Mouse (Mus musculus) megakaryocyte, adult 5-6 weeks (primary cell): ENCODE data around the gene Med25. TPM values are rescaled to one million over a fixed set of nuclear protein-coding genes. Genes with fewer than 3 reads are reported as not detected.

Experiments used
- ATAC-seq: 2 replicates; pipeline ENCODE4 v1.8.0; 2016; ENCODE audit warnings: mild to moderate bottlenecking, inconsistent platforms; ENCODE audit not compliant: poor library complexity, severe bottlenecking
- total RNA-seq, 2 experiments: library from RNA; stranded (forward) in 1 of 2; stranded (reverse) in 1 of 2; fragments of 153-499, 151-499 nt in 1 of 2; fragments of 221-1000, 200-1000 nt in 1 of 2; gene quantifications; 2 replicates each; pipeline versions ENCODE4 v1.2.3 to v1.2.4; 2015 to 2017

Gene Med25
- total RNA-seq (2015) (19.4 and 23.7 TPM in 2 replicates), total RNA-seq (2017) (8.6 and 9.0 TPM in 2 replicates)

GRCm38 (mm10) chr7:44892276-44892921, at the start of gene Med25:
TSS of gene Med25 (minus strand) at chr7:44892712.
- ATAC-seq: peak; percentile 80

- ATAC-seq: no peak
Measured at GRCm38 (mm10) chr7:44938680-44939079, 46.2 kb upstream of the Med25 start.

GRCm38 (mm10) chr7:44929204-44930151, 37.0 kb upstream of the Med25 start, which contains the start of gene Ap2a1:
TSS of gene Ap2a1 (minus strand) at chr7:44929496.
- ATAC-seq: peak; percentile 94

GRCm38 (mm10) chr7:44928570-44928969, 36.1 kb upstream of the Med25 start:
- ATAC-seq: no peak

- ATAC-seq: no peak
Measured at GRCm38 (mm10) chr7:44925468-44925867, 33.0 kb upstream of the Med25 start.

- no peak for ATAC-seq
Measured at GRCm38 (mm10) chr7:44922530-44922929, 30.0 kb upstream of the Med25 start.

- ATAC-seq: no peak
Measured at GRCm38 (mm10) chr7:44919127-44919526, 26.6 kb upstream of the Med25 start.

- ATAC-seq: no peak
Measured at GRCm38 (mm10) chr7:44918219-44918618, 25.7 kb upstream of the Med25 start.

GRCm38 (mm10) chr7:44916881-44917280, 24.4 kb upstream of the Med25 start:
- no peak for ATAC-seq

- ATAC-seq: no peak
Measured at GRCm38 (mm10) chr7:44916191-44916590, 23.7 kb upstream of the Med25 start.

GRCm38 (mm10) chr7:44915314-44915713, 22.8 kb upstream of the Med25 start:
- no peak for ATAC-seq

GRCm38 (mm10) chr7:44914396-44914795, 21.9 kb upstream of the Med25 start:
- no peak for ATAC-seq

- 0 out of 2 replicates have a peak, but pooled peaks have one; percentile 15 for ATAC-seq
Measured at GRCm38 (mm10) chr7:44908706-44909476, 16.4 kb upstream of the Med25 start.

- ATAC-seq: no peak
Measured at GRCm38 (mm10) chr7:44905430-44905829, 12.9 kb upstream of the Med25 start.

- ATAC-seq: peak; percentile 69
Measured at GRCm38 (mm10) chr7:44901230-44901722, 8.8 kb upstream of the Med25 start.

GRCm38 (mm10) chr7:44900632-44901031, 8.1 kb upstream of the Med25 start:
- no peak for ATAC-seq

GRCm38 (mm10) chr7:44898607-44899006, 6.1 kb upstream of the Med25 start:
- no peak for ATAC-seq

GRCm38 (mm10) chr7:44896499-44896898, 4.0 kb upstream of the Med25 start:
- no peak for ATAC-seq

- peak; percentile 67 for ATAC-seq
Measured at GRCm38 (mm10) chr7:44895593-44896434, 3.3 kb upstream of the Med25 start, which contains the start of gene Fuz. TSS of gene Fuz (plus strand) at chr7:44896079.

- no peak for ATAC-seq
Measured at GRCm38 (mm10) chr7:44895206-44895592, 2.7 kb upstream of the Med25 start.
